Comparison of ENCODE assay signal across 20 mouse cellular contexts in the genomic region with DNA sequence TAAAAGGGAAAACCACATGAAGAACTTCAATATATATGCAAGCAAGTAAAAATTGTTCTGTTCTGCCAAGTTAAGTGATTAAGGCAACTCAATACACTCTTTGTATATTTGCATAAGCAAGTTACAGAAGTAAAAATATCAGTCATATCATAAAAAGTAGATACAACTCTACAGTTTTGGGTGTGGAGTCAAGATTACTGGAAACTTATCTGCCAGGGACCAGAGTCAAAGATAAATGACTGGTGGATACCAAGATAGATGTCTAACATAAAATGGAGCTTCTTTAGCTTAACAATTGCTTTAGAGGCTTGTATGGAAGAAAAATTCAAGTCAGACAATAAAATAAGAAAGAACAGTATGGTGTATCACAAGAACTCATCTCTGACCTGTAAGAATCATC. TPM values are rescaled to one million over a fixed set of nuclear protein-coding genes. Genes with fewer than 3 reads are reported as not detected.
A peak's percentile ranks its signal among the peaks of the same experiment; 100 is the strongest.
DNase-seq lines count a peak whose midpoint lies in the region; TF ChIP-seq lines count a peak whose summit lies in the region.
"Had no signal": no experiment of that assay in that cellular context is flagged by ENCODE, and none has a peak within 500 bp of the region (broad histone marks: within the 10 kb centered on the region; RNA-seq: fewer than 3 reads in every experiment).

No protein-coding gene starts in this region.

- TF ChIP-seq RAD21 in MEL (IDR thresholded peaks at IDR 0.05; ENCODE audit: low read depth, low read length), result no peak

- TF ChIP-seq POLR2A in MEL (IDR thresholded peaks at IDR 0.05; ENCODE audit: control insufficient read depth in 1 of 2, insufficient read depth in 1 of 2, low read depth in 1 of 2, low read length in 2 of 2, poor library complexity in 1 of 2), result no peak

- no peak overlapping the region for H3K9ac ChIP-seq in MEL (ENCODE audit: control insufficient read depth, low read depth, low read length, poor library complexity, severe bottlenecking)

- H3K36me3 ChIP-seq in MEL (ENCODE audit: control insufficient read depth in 1 of 2, insufficient read depth in 2 of 2, low read length in 2 of 2), result peaks cover 0 to 14% of the 10 kb centered on the region in 2 experiments; a peak in 2 of 4 replicates
- H3K36me3 ChIP-seq: G1E had no signal

- no peak overlapping the region for H3K4me3 ChIP-seq in MEL (ENCODE audit: control insufficient read depth in 1 of 2, insufficient read depth in 1 of 2, low read depth in 2 of 2, low read length in 2 of 2)

- no peaks in the 10 kb centered on the region for H3K79me2 ChIP-seq in MEL (ENCODE audit: control insufficient read depth, insufficient read depth, low read length, poor library complexity)

- H3K27ac ChIP-seq in MEL (ENCODE audit: control insufficient read depth, low read depth, low read length), result no peak overlapping the region

- TF ChIP-seq EP300 in MEL (IDR thresholded peaks at IDR 0.05; ENCODE audit: low read depth in 1 of 2, low read length in 2 of 2), result peak; percentile 73 to 80

- DNase-seq in MEL (ENCODE audit: low read depth, low spot score), result no peak
- DNase-seq in frontal cortex, adult 2 months (ENCODE audit: extremely low spot score in 1 of 2, low spot score in 1 of 2), result no peak
- DNase-seq: adrenal gland, adult 2 months; adrenal gland, adult 8-10 months; adrenal gland, postnatal 10 days; adrenal gland, postnatal 14 days; adrenal gland, postnatal 25 days; adrenal gland, postnatal 36 days; B cell, adult 2 months; cerebellum, adult 11 months; cerebellum, adult 11-12 months; cerebellum, adult 18-20 months; cerebellum, adult 2 months; cerebellum, adult 8-10 months had no signal

- TF ChIP-seq CTCF in MEL (IDR thresholded peaks at IDR 0.05 in 2 of 3, conservative IDR thresholded peaks at IDR 0.05 in 1 of 3; ENCODE audit: control insufficient read depth in 1 of 3, insufficient read depth in 1 of 3, low read depth in 2 of 3, low read length in 3 of 3, poor library complexity in 1 of 3, severe bottlenecking in 1 of 3), result no peak

- no peaks in the 10 kb centered on the region for H3K27me3 ChIP-seq in MEL (ENCODE audit: control insufficient read depth in 1 of 2, insufficient read depth in 2 of 2, low read length in 2 of 2)
- H3K27me3 ChIP-seq: CH12.LX, Patski had no signal

- peaks cover 4 to 16% of the 10 kb centered on the region in 2 experiments; a peak in 3 of 4 replicates for H3K4me1 ChIP-seq in MEL (ENCODE audit: control insufficient read depth in 1 of 2, insufficient read depth in 2 of 2, low read length in 2 of 2)

- H3K9me3 ChIP-seq in MEL (replicated peaks; ENCODE audit: insufficient read depth, low read length), result no peaks in the 10 kb centered on the region
- H3K9me3 ChIP-seq: G1E had no signal

TF ChIP-seq in MEL, 35 proteins besides CTCF, POLR2A, EP300 and RAD21:
- TF ChIP-seq ZC3H11A (IDR thresholded peaks at IDR 0.05; ENCODE audit: low read depth, low read length) (no peak), TCF12 (IDR thresholded peaks at IDR 0.05; ENCODE audit: low read depth, low read length) (peak; percentile 82), HCFC1 (IDR thresholded peaks at IDR 0.05; ENCODE audit: low read depth, low read length) (no peak), ETS1 (IDR thresholded peaks at IDR 0.05; ENCODE audit: low read depth, low read length) (peak; percentile 60), GATA1 (IDR thresholded peaks at IDR 0.05; ENCODE audit: low read depth, low read length) (peak; percentile 72)

RNA-seq across cellular contexts. Expression of gene Acot12, which starts 13.4 kb away (rescaled TPM):
- total RNA-seq in MEL (2012; rRNA removed), result not detected in 2 replicates
- under 1 TPM in 1 of 2 experiments, not detected in 1; 0.06 TPM for polyA plus RNA-seq in MEL (2012; ENCODE audit: insufficient read depth in 1 of 2, insufficient read length in 2 of 2, low read depth in 1 of 2, low replicate concordance in 2 of 2, missing spikeins in 1 of 2)
- polyA plus RNA-seq in frontal cortex, adult 2 months (2012; rRNA removed), result 0.34 and 0.50 TPM in 2 replicates
- total RNA-seq: ES-E14, G1E had no signal
- polyA plus RNA-seq: activated CD4-positive, CD25-positive, alpha-beta regulatory T cell, adult 4 months; adrenal gland, adult 2 months; CD4-positive, CD25-positive, alpha-beta regulatory T cell, adult 4 months; G1E; Patski had no signal

RNA-seq across cellular contexts. Expression of gene Zcchc9, which starts 52.7 kb away (rescaled TPM):
- 24.7 and 27.5 TPM in 2 replicates for total RNA-seq in MEL (2012; rRNA removed)
- 100 to 1,000 TPM in 1 of 2 experiments, 10 to 100 TPM in 1; 37.3 to 191 TPM for polyA plus RNA-seq in MEL (2012; ENCODE audit: insufficient read depth in 1 of 2, insufficient read length in 2 of 2, low read depth in 1 of 2, low replicate concordance in 2 of 2, missing spikeins in 1 of 2)
- 21.1 and 21.4 TPM in 2 replicates for polyA plus RNA-seq in frontal cortex, adult 2 months (2012; rRNA removed)
